Mouse (Mus musculus) brain, adult 2 months (tissue): Measurements from ENCODE around the gene Pum2.
"Not testable (repeated sequence)": the region's sequence is repeated elsewhere in the genome, so short reads cannot be mapped to it uniquely, and the experiment has no call there.

Experiments
- DNase-seq: peaks from one replicate; pipeline ENCODE4 v3.0.0; 2011; ENCODE audit warnings: low read depth, low spot score

The Pum2 gene

DNA sequence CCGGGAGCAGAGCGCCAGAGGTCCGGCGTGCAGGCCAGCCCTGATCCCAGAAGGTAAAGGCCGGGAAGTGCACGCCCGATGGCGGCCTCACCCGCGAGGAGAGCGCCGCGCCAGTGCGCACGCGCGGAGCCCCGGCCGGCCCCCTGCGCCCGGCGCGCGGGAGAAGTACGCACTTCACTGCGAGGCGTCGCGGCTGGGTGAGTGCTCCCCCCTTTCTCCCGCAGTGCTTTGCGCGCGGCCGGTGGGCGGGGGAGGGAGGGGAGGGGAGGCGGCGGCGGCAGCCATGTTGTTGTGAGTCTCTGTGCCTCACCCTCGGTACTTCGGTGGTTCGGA lies at the start of gene Pum2:
Gene Pum2 (plus strand): TSS at position 161 of the 333 bp plus-strand sequence.
- DNase-seq: peak; percentile 96

DNA sequence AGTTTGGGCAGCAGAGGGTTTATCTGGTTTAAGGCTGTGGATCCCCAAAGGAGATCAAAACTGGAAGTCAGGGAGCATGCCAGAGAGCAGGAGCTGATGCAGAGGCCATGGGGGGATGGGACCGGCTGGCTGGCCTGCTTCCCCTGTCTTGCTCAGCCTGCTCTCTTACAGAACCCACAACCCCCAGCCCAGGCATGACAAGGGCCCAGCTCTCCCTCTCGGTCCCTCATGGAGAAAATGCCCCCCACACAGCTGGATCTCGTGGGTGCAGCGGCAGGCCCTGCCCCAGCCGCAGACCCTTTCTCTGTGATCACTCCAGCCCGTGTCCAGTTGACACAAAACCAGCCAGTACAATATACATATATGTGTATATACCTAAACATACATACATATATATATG lies 44.4 kb upstream of the Pum2 start:
- DNase-seq: no peak

DNA sequence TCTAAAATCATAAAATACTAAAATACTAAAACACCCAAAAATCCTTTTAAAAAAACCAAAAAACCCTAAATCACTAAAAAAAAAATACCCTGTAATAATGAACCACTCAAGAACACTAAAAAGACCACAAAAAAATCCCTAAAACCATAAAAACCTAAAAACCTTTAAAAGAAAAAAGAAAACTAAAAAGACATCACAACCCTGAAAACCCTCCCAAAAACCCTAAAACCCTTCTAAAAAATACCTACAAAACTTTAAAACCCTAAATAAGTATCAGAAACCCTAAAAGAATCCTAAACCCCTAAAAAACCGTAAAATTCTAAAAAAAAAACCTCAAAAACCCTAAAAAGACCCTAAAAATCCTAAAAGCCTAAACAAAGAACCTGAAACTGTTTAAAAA lies 42.2 kb upstream of the Pum2 start:
- no peak for DNase-seq

DNA sequence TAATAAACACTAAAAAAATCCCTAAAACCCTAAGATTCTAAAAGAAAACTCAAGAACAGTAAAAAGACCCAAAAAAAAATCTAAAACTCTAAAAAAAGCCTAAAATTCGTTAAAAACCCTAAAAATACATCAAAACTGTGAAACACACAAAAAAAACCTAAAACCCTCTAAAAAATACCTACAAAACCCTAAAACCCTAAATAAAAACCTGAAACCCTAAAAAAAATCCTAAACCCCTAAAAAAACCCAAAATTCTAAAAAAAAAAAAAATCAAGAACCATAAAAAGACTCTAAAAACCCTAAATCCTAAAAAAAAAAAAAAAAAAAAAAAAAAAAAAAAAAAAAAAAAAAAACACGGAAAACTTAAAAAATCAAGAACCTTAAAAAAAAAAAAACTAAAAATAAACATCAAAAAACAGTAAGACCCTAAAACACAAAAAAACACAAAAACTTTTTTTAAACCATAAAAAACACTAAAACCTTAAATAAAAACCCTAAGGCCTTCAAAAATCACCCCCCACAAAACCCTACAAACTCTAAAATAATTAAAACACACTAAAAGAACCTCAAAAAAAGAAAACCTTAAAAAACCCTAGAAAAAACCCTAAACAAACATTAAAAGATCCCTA lies 41.1 kb upstream of the Pum2 start:
- DNase-seq: no peak

DNA sequence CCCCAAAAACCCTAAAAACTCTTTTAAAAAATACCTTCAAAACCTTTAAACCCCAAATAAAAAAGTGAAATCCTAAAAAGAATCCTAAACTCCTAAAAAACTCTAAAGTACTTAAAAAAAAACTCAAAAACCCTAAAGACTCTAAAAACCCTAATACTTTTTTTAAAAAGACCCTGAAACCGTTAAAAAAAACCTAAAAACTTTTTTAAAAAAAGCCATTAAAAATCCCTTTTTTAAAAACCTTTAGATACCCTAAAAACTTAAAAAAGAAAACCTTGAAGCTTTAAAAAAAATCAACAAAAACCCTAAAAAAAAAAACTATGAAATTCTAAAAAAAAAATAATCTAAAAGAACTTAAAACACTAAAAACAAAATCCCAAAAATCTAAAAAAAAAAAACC lies 39.6 kb upstream of the Pum2 start:
- DNase-seq: no peak

DNA sequence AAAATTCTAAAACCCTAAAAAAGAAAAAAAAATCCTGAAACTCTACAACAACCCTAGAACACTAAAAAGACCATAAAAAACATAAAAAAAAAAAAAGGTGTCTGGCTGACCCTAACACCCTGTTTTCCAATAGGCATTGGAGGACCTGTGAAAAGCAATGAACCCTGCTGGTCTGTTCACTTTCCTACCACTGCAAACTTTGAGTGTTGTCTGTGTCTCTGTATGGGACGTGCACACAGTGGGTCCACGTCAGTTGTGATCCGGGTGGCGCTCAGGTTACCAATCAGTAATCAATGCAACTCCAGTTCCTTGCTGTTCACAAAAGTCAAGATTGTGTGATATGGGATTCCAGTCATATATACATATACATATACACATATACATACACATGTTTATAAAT lies 38.4 kb upstream of the Pum2 start:
- DNase-seq: no peak

DNA sequence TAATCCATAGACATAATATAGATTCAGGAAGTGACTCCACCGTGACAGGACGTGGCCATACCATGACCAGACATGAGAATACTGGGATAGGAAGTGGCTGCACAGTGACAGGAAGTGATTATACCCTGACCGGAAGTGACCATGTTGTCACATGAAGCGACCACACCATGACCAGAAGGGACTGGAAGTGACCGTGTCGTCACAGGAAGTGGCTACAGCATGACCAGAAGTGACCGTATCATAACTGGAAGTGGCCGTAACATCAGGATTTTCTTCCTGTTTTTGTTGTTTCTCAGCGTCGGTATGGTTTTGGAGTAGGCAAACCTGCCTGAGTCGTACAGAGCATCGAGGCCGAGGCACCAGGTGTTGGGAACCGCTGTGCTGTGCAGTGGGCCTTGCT lies 37.0 kb upstream of the Pum2 start:
- no peak for DNase-seq

DNA sequence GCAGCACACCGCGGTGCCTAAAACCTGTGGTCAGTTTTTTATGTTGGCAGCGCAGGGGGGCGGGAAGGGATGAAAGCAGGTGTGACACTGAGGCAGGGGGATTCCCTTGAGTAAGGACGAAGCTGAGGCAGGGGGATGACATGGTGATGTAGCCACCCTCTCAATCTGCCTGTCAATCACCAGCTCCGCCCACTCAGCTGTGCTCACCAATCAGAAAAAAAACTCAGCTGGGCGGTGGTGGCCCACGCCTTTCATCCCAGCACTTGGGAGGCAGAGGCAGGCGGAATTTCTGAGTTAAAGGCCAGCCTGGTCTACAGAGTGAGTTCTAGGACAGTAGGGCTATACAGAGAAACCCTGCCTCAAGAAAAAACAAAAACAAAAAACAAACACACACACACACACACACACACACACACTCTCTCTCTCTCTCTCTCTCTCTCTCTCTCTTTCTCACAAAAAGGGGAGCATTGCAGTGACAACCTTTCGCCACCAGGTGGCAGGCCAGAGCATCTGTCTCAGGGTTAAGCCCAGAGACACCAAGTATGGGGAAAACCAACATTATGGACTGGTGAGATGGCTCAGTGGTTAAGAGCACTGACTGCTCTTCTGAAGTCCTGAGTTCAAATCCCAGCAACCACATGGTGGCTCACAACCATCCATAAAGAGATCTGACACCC lies 35.4 kb upstream of the Pum2 start:
- DNase-seq: peak; percentile 89

DNA sequence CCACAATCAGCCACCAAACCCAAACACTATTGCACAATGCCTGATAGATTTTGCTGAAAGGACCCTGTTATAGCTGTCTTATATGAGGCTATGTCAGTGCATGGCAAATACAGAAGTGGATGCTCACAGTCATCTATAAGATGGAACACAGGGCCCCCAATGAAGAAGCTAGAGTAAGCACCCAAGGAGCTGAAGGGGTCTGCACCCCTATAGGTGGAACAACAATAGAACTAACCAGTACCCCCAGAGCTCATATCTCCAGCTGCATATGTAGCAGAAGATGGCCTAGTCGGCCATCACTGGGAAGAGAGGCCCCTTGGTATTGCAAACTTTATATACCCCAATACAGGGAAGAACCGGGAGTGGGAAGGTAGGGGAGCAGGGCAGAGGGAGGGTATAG lies 33.7 kb upstream of the Pum2 start:
- DNase-seq: not testable (repeated sequence)

DNA sequence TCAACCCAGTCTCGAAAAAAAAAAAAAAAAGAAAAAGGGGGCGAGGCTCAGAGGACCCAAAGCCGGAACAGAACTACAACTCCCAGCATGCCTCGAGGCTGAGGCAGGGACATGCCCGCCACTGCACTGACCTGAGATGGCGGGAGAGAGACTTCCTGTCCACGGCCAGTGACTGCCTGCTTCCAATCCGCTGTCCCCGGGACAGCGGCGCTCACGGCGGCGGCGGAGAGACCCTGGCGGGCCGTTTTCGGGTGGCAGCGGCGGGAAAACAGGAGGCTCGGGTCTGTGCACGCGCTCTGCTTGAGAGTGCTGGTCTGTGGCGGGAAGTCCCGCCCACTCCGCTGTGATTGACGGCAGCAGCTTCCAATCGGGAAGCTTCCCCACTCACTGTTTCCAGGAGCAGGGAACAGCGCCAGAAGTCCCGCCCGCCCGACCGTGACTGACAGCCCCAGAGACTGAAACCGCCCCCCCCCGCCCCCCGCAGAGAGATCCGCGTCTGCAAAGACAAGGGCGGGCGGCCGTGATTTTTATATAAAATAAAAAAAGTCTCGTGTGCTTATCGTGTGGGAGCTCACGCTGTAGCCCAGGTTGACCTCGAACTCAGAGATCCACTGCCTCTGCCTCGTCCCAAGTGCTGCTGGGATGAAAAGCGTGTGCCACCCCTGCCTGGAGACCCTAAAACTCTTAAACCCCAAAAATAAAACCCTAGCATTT lies 33.1 kb upstream of the Pum2 start:
- DNase-seq: peak; percentile 98

DNA sequence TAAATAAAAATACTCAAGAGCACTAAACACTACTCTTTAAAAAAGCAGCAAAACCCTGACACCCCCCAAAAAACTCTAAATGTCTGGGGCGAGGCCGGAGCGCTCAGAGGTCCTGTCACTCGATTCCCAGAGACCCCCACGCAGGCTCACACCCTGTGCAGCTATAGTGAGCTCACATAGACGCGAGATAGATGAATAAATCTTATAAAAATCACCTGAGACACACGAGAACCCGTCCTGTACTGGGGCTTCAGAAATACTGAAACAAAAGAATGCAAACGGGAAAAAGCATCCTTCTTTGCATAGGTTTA lies 32.6 kb upstream of the Pum2 start:
- no peak for DNase-seq

DNA sequence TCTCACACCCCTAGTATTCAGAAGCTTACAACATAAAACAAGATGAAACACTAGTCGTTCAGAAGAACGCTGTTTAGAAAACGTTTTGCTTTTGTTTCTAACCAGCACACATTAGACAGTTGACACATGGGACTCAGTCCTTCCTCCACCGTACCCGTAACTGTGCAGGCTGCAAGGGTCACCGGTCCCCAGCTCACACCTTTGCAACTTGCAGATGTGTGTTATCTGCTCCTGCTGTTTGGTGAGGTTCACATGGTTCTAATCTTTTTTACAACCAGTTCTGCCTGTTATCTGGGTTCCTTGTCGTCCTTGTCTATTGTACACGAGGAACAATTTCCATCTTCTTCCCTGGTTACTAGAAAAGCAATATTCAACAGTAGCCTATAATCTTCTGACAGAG lies 25.7 kb upstream of the Pum2 start:
- not testable (repeated sequence) for DNase-seq

DNA sequence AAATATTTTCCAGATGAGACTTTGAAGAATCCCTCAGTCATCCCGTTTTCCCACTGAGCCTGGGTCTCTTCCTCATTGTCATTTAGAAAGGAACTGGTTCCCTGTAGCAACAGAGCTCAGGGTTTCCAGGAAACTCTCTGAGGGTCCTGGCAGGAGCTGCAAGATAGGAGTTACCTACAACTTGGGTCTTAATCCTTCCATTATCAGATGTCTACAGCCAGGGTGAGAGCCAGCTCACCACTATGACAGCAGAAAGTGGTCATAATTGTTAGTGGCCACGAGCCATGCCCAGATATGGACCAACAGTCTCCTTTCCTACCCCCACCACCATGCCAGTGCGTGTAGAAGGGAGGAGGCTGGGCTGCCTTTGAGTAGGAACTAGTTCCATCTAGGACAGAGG lies 23.9 kb upstream of the Pum2 start:
- not testable (repeated sequence) for DNase-seq

DNA sequence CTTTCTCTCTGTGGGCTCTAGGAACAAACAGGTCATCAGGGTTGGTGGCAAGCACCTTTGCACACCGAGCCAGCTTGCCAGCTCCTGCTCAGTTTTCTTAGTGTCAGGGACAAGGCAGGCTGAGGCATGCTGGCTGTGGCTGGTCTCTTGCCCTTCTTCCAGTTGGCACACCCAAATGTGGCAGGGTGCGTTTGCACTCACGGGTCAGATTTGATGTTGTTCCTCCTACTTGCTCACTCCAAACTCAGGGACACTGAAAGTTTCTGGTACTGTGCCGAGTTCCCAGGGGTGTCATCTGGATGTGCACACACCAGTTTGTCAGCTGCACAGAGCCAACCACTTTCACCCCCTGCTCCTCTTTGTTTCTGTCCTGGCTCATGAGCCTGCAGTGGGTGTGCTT lies 17.3 kb upstream of the Pum2 start:
- DNase-seq: no peak

DNA sequence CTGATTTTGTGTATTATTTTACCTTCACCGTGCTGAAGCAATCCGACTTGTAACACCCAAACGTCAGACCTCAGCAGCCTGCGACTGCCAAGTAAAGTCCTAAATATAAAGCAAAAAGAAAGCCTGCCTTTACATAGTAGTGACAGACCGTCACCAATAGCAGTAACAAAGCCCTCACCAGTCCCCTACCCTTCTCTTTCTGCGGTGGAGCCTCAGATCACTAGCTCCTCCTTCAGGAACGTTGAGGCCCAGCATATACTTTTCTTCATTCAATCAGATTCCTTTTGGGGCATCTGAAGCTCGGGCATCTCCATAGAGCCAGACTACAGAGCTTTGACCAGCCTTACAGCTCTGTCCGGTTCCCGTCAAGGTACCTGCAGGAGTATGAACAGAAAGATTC lies 16.8 kb upstream of the Pum2 start:
- DNase-seq: no peak

DNA sequence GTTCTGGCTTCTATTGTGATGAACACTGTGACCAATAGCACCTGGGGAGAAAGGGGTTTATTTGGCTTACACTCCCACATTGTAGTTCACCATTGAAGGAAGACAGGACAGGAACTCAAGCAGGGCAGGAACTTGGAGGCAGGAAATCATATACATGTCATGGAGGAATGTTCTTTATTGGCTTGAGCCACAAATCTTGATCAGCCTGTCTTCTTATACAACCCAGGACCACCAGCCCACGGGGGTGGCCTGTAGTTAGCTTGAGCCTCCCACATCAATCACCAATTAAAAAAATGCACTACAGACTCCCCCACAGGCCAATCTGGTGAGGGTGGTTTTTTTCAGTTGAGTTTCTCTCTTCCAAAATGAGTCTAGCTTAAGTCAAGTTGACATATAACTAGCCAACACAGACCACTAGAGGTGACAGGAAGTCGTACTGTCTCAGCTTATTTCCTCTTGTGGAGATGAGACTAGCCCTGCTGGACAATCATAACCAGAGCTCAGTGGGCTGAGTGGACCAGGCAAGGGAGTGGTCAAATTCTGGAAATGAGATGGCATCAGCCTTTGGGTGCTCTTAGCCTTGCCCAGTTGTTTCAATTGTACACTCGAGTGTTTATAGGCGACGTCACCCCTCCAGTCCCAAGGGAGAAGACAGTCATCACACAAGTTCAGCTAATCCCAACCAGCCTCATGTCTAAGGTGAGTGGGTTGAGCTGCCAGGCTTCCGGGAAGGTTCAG lies 16.1 kb upstream of the Pum2 start:
- DNase-seq: no peak

DNA sequence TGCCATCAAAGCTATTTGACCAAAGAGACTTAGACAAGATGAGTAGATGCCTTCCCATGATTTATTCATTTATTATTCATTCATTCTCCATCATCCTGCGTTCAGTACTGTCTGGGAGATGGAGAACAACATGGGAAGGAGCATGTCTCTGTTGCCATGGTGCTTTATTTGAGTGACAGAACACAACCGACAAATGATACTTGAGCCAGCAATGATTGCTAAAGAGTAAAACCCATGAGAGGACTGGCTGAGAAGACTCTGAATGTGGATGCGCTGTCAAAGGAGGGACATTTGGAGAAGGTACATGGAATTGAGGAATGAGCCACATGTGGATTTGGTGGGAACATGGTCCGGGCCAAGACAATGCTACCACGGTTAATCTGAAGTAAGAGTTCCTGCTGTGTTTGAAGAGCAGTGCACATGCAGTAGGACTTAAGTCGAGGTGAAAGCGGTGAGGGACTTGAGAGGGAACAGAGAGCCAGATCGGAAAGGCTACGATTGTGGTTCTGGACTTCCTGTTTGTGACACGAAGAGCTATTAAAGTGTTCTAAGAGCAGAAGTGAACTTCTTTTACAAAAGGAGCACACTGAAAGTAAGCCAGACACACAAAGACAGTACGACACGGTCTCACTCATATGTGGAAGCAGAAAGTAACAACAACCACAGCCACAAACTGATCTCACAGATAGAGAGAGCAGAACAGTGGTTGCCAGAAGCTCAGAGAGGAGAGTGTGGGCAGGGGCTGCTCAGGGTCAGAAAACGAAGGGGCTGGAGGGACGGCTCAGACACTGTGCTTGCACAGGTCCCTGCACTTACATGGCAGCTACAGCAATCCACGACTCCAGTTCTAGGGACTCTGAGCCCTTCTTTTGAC lies 14.3 kb upstream of the Pum2 start:
- DNase-seq: peak; percentile 43

DNA sequence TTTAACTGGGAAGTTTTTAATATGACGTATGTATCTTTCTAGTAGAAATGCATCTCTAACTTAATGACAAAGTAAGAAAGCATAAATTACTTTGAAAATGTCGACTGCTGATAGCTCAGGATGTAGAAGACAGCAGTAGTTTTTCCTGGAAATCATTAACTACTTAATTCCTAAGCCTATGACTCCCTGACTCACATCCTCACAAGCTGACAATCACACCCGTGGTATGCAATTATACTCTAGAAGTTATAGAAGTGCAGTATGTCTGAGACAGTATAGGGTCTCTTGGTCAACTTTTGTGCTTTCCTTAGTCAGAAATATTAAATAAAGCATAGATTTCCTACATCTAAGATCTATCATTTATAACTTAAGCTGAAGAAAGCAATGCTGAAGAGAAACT lies 12.2 kb upstream of the Pum2 start:
- no peak for DNase-seq

DNA sequence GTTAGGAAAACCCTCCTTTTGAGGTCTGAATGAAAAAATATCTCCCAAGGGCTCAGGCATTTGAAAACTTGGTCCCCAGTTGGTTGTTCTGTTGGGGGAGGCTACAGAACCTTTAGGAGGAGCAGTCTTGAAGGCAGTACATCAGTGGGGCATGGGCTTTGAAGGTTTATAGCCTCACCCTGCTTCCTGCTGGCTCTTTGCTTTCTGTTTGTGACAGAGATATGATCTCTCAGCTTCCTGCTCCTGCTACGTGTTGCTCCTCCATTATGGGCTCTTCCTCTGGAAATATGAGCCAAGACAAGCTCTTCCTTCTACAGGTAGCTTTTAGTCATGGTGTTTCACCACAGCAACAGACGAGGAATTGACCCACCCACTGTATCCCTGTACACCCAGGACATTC lies 11.8 kb upstream of the Pum2 start:
- no peak for DNase-seq

DNA sequence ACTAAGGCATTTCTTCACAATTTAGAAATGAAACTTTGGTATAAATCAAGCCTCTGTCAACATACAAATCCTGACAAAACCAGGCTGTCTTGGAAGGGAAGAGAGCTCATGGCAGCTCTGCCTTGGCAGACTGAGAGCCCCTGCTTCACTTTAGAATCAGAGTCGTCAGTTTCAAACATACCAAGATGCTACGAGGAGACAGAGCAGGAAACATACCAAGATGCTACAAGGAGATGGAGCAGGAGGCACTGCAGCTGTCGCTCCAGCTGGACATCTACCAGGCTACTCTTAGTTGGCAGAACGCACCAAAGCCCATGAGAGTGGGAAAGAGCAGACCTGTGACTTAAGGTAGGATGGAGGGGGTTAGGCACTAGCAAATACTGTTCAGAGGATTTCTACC lies 11.2 kb upstream of the Pum2 start:
- DNase-seq: no peak

DNA sequence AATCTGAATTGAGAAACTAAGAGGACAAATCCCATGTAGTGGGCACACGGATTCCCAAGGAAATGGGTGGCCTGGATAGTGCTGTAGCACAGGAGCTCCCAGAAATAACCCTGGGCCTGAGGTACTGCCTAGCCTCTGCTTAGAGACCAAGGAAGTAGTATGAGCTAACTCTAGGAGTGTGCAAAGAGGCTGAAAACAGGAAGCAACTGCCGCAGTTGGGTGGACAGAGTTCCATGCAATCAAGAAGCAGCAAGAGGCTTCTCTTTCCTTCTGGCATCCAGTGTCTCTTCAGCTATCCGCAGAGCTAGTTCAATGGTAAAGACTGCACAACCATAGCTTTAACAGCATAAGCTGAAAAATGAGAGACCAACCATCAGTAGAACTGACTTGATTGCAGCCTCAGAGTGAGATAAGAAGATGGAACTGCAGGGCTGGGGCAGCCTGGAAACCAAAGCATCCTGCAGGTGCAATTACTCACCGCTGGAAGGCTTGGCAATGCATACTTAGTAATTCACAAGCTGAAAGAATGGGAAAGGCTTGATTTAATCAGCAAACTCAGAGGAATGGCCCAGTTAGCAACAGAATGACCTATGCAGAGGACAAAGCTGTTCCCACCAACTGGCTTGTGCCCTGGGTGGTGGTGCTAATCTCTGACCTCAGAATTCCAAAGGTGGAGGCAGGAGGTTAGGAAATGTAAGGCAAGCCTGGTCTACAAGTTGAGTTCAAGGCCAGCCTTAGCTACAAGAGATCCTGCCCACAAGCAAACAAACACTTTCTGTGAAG lies 6.3 kb upstream of the Pum2 start:
- DNase-seq: no peak
